Mouse (Mus musculus) C2C12 (cell line): ENCODE data around the gene 1810049J17Rik.

Source experiments
- CEBPB ChIP-seq: IDR thresholded peaks from one replicate; pipeline ENCODE4 v1.6.1; 2011; ENCODE audit warnings: low read depth, mild to moderate bottlenecking, control low read depth, moderate library complexity
- CTCF ChIP-seq: IDR thresholded peaks from one replicate; pipeline ENCODE4 v1.5.1; 2011; ENCODE audit not compliant: control insufficient read depth, insufficient read depth, insufficient read length
- MYOG ChIP-seq: IDR thresholded peaks from one replicate; pipeline ENCODE4 v1.6.1; 2011; ENCODE audit not compliant: control insufficient read depth, insufficient read length; ENCODE audit errors: extremely low read depth

- TF ChIP-seq CTCF (no peak), MYOG (no peak), CEBPB (no peak)
These were observed 44.4 kb upstream of the 1810049J17Rik start for GRCm38 (mm10) chr15:12366072-12366469.
